Mouse (Mus musculus) liver, embryonic 14 days (tissue): ENCODE results near the gene Gm28372. TPM values are rescaled to one million over a fixed set of nuclear protein-coding genes. Genes with fewer than 3 reads are reported as not detected.

Source experiments
- polyA plus RNA-seq: library from polyadenylated mRNA; depleted of rRNA; stranded (reverse); fragments of >200 nt; gene quantifications from 2 replicates; pipeline ENCODE4 v1.2.3, GENCODE M21; 2012; rRNA removed

The Gm28372 gene
- not detected in 2 replicates for polyA plus RNA-seq

GRCm38 (mm10) chr2:130404939-130405338, at the start of gene Gm28372, which contains the start of gene 1700020A23Rik:
TSS of gene Gm28372 (plus strand) at chr2:130405239.
TSS of gene 1700020A23Rik (plus strand) at chr2:130405259.

GRCm38 (mm10) chr2:130397186-130397985, 7.7 kb upstream of the Gm28372 start, which contains the start of gene Cpxm1:
TSS of gene Cpxm1 (minus strand) at chr2:130397574.

GRCm38 (mm10) chr2:130406178-130406577, 1.1 kb downstream of the Gm28372 start, which contains the start of gene Tmem239:
TSS of gene Tmem239 (plus strand) at chr2:130406478.

GRCm38 (mm10) chr2:130424126-130424853, 19.3 kb downstream of the Gm28372 start, which contains the start of the genes Vps16 and Pced1a:
TSS of gene Vps16 (plus strand) at chr2:130424339.
TSS of gene Pced1a (minus strand) at chr2:130424701.

GRCm38 (mm10) chr2:130449794-130450433, 44.9 kb downstream of the Gm28372 start, which contains the start of gene Ptpra:
TSS of gene Ptpra (plus strand) at chr2:130450278.

Other genes starting within 250 kb of the Gm28372 start
- gene Snrpb, start 225.8 kb upstream of the Gm28372 start, polyA plus RNA-seq = 162 and 198 TPM in 2 replicates
- gene Tmc2, start 210.0 kb upstream of the Gm28372 start, polyA plus RNA-seq = not detected in 2 replicates
- 212 and 238 TPM in 2 replicates for gene Nop56, start 130.8 kb upstream of the Gm28372 start, polyA plus RNA-seq
- 98.3 and 110 TPM in 2 replicates for gene Idh3b, start 120.7 kb upstream of the Gm28372 start, polyA plus RNA-seq
- 0.28 and 0.41 TPM in 2 replicates for gene Ebf4, start 110.1 kb upstream of the Gm28372 start, polyA plus RNA-seq
- gene Cpxm1, start 7.7 kb upstream of the Gm28372 start, polyA plus RNA-seq = 2.1 and 2.8 TPM in 2 replicates
- gene 1700020A23Rik, start within 50 bp of the Gm28372 start, polyA plus RNA-seq = not detected in 2 replicates
- gene Tmem239, start 1.2 kb downstream of the Gm28372 start, polyA plus RNA-seq = not detected in 2 replicates
- gene Vps16, start 19.1 kb downstream of the Gm28372 start, polyA plus RNA-seq = 37.3 and 44.0 TPM in 2 replicates
- gene Pced1a, start 19.5 kb downstream of the Gm28372 start, polyA plus RNA-seq = 5.0 TPM in 2 replicates
- 18.8 and 20.1 TPM in 2 replicates for gene Ptpra, start 45.0 kb downstream of the Gm28372 start, polyA plus RNA-seq
- gene Mrps26, start 158.5 kb downstream of the Gm28372 start, polyA plus RNA-seq = 23.9 and 25.5 TPM in 2 replicates
- gene Oxt, start 170.9 kb downstream of the Gm28372 start, polyA plus RNA-seq = not detected in 2 replicates
- gene Avp, start 177.3 kb downstream of the Gm28372 start, polyA plus RNA-seq = not detected in 2 replicates
- gene Fastkd5, start 224.8 kb downstream of the Gm28372 start, polyA plus RNA-seq = 3.6 and 4.4 TPM in 2 replicates
- 3.0 and 3.2 TPM in 2 replicates for gene Ubox5, start 224.8 kb downstream of the Gm28372 start, polyA plus RNA-seq
- gene Lzts3, start 237.6 kb downstream of the Gm28372 start, polyA plus RNA-seq = 2.0 and 2.1 TPM in 2 replicates